In the genomic region with DNA sequence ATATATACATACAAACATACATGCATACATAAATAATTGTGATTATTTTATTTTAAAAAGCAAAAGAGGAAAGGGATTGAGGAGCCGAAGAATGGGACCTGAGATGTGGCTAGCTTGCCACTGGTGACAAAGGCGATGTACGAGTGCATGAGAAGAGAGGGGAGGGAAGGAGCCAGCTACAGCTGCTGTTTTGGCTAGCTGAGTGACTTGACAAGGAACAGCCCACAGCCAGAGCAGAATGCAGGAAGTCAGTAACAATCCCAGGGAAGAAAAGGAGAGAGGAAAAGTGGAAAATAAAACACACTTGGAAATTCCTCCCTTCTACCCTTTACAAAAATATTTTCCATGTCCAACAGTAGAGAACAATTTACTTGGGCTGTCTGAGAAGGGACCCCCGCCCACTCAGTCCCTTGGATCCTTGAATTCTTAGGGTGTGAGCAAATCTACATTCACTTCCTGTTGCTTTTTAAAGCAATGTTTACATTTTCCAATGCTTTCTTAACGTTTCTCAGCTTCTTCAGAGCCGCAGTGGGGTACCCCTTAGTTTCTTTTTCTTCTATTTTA, we compare ENCODE assay signal across 10 mouse cellular contexts.
DNase-seq lines count a peak whose midpoint lies in the region; ATAC-seq and TF ChIP-seq lines count a peak whose summit lies in the region.
"Had no signal": no experiment of that assay in that cellular context is flagged by ENCODE, and none has a peak within 500 bp of the region (broad histone marks: within the 10 kb centered on the region; RNA-seq: fewer than 3 reads in every experiment).

No protein-coding gene starts in this region.

- no peak for TF ChIP-seq CTCF in lung, embryonic 14.5 days (IDR thresholded peaks at IDR 0.05; ENCODE audit: low read depth)
- TF ChIP-seq CTCF in lung, adult 2 months (IDR thresholded peaks at IDR 0.05; ENCODE audit: insufficient read depth, low read length) = no peak
- no peak for TF ChIP-seq CTCF in forebrain, postnatal 0 days (IDR thresholded peaks at IDR 0.05; ENCODE audit: low read depth)

- H3K9me3 ChIP-seq in lung, embryonic 14.5 days (ENCODE audit: low read depth, low read length) = no peaks in the 10 kb centered on the region
- no peaks in the 10 kb centered on the region for H3K9me3 ChIP-seq in forebrain, postnatal 0 days (ENCODE audit: low read length)
- no peaks in the 10 kb centered on the region; the same call in 1 of the 2 replicates for H3K9me3 ChIP-seq in stomach, embryonic 14.5 days (ENCODE audit: control insufficient read depth, low read depth, low read length)
- H3K9me3 ChIP-seq: liver, embryonic 15.5 days; neural tube, embryonic 13.5 days had no signal

- peak overlapping the region; percentile 86 for H3K27ac ChIP-seq in lung, embryonic 14.5 days (ENCODE audit: low read depth)
- no peak overlapping the region for H3K27ac ChIP-seq in forebrain, postnatal 0 days (ENCODE audit: low read depth, low read length)
- H3K27ac ChIP-seq in stomach, embryonic 14.5 days (ENCODE audit: low read length) = peak overlapping the region; percentile 62
- H3K27ac ChIP-seq: liver, embryonic 15.5 days had no signal

- peak; percentile 70; the same call in 1 of the 2 replicates for ATAC-seq in lung, embryonic 14.5 days (ENCODE audit: insufficient read depth)
- peak; percentile 43; the same call in 1 of the 2 replicates for ATAC-seq in forebrain, postnatal 0 days
- peak; percentile 65; the same call in 1 of the 2 replicates for ATAC-seq in stomach, embryonic 14.5 days (ENCODE audit: insufficient number of reproducible peaks, insufficient read depth, low FRiP score, low read depth)

- H3K27me3 ChIP-seq in lung, embryonic 14.5 days (ENCODE audit: insufficient read depth, low read length) = no peaks in the 10 kb centered on the region
- no peaks in the 10 kb centered on the region for H3K27me3 ChIP-seq in forebrain, postnatal 0 days (ENCODE audit: insufficient read depth, low read length)
- H3K27me3 ChIP-seq in stomach, embryonic 14.5 days (ENCODE audit: control insufficient read depth, insufficient read depth, low read length) = no peaks in the 10 kb centered on the region
- H3K27me3 ChIP-seq: liver, embryonic 15.5 days; neural tube, embryonic 13.5 days had no signal

- peak; percentile 75 for DNase-seq in lung, embryonic 14.5 days
- no peak for DNase-seq in lung, adult 2 months
- DNase-seq in forebrain, postnatal 0 days = no peak
- DNase-seq in heart, postnatal 25 days (ENCODE audit: low spot score) = peak; percentile 9
- DNase-seq in adrenal gland, adult 18-20 months (ENCODE audit: low spot score in 2 of 2) = no peak
- DNase-seq in Muller cell, postnatal 12 days (ENCODE audit: inconsistent ontology term) = no peak
- no peak for DNase-seq in layer of hippocampus, adult 9-11 months

- H3K4me2 ChIP-seq in lung, embryonic 14.5 days = 0 out of 2 replicates have a peak overlapping the region, but pooled peaks have one; percentile 10
- H3K4me2 ChIP-seq in forebrain, postnatal 0 days (ENCODE audit: low read depth) = no peak overlapping the region
- H3K4me2 ChIP-seq in stomach, embryonic 14.5 days (replicated peaks; ENCODE audit: low read depth, low read length) = no peak overlapping the region; the same call in 1 of the 2 replicates
- H3K4me2 ChIP-seq: liver, embryonic 15.5 days; neural tube, embryonic 13.5 days had no signal

- no peak overlapping the region for H3K9ac ChIP-seq in lung, embryonic 14.5 days
- no peak overlapping the region for H3K9ac ChIP-seq in forebrain, postnatal 0 days
- H3K9ac ChIP-seq in stomach, embryonic 14.5 days (replicated peaks; ENCODE audit: low read depth, low read length) = no peak overlapping the region
- H3K9ac ChIP-seq: liver, embryonic 15.5 days; neural tube, embryonic 13.5 days had no signal

- no peak overlapping the region for H3K4me3 ChIP-seq in lung, embryonic 14.5 days (ENCODE audit: low read depth, low read length)
- H3K4me3 ChIP-seq in lung, adult 2 months (replicated peaks; ENCODE audit: extremely low read depth, low read depth, low read length) = no peak overlapping the region
- no peak overlapping the region for H3K4me3 ChIP-seq in forebrain, postnatal 0 days (ENCODE audit: low read depth, low read length)
- no peak overlapping the region for H3K4me3 ChIP-seq in stomach, embryonic 14.5 days (ENCODE audit: low read depth, low read length)
- H3K4me3 ChIP-seq: liver, embryonic 15.5 days; neural tube, embryonic 13.5 days had no signal

- H3K36me3 ChIP-seq in lung, embryonic 14.5 days (ENCODE audit: insufficient read depth) = no peaks in the 10 kb centered on the region
- H3K36me3 ChIP-seq in forebrain, postnatal 0 days (ENCODE audit: insufficient read depth) = no peaks in the 10 kb centered on the region
- H3K36me3 ChIP-seq in stomach, embryonic 14.5 days (ENCODE audit: control insufficient read depth, insufficient read depth, low read length) = no peaks in the 10 kb centered on the region
- H3K36me3 ChIP-seq: liver, embryonic 15.5 days; neural tube, embryonic 13.5 days had no signal

- H3K4me1 ChIP-seq in lung, embryonic 14.5 days (ENCODE audit: insufficient read depth) = peaks cover 16% of the 10 kb centered on the region
- peaks cover 6% of the 10 kb centered on the region for H3K4me1 ChIP-seq in lung, adult 2 months (ENCODE audit: control insufficient read depth, insufficient read depth, low read length)
- no peaks in the 10 kb centered on the region for H3K4me1 ChIP-seq in forebrain, postnatal 0 days (ENCODE audit: insufficient read depth)
- H3K4me1 ChIP-seq in stomach, embryonic 14.5 days (ENCODE audit: control insufficient read depth, insufficient read depth, low read length) = 0 out of 2 replicates have a peak, but pooled peaks cover 9% of the 10 kb centered on the region
- H3K4me1 ChIP-seq: liver, embryonic 15.5 days; neural tube, embryonic 13.5 days had no signal

- WGBS in lung, embryonic 14.5 days = 17% methylated on average over 6 of the region's 6 CpGs
- WGBS in lung, adult 2 months = 18% methylated on average over 6 of the region's 6 CpGs
- WGBS in forebrain, postnatal 0 days = 48% methylated on average over 6 of the region's 6 CpGs
- WGBS in stomach, embryonic 14.5 days = 26% methylated on average over 6 of the region's 6 CpGs

- no peak for TF ChIP-seq POLR2A in lung, adult 2 months (IDR thresholded peaks at IDR 0.05; ENCODE audit: borderline replicate concordance, extremely low read depth, low read depth, low read length)

- intact Hi-C loops in heart, postnatal 25 days (cut with DNase I) = no loop called here

Comparison
In these comparisons a context has a peak if more than half of its experiments do, and no peak if none do; other contexts are left out.
1. DNase-seq: peak in lung, embryonic 14.5 days (single experiment) and heart, postnatal 25 days (single experiment); none in lung, adult 2 months (single experiment), forebrain, postnatal 0 days (single experiment), adrenal gland, adult 18-20 months (0 of 2), Muller cell, postnatal 12 days (single experiment) and layer of hippocampus, adult 9-11 months (single experiment).
2. Peak in every context shown above with its lines, with median percentiles within 50 percentile points of each other: ATAC-seq.